Mouse (Mus musculus) layer of hippocampus, adult 8-10 months (tissue): ENCODE data around the gene Btbd9. TPM values are rescaled to one million over a fixed set of nuclear protein-coding genes. Genes with fewer than 3 reads are reported as not detected.

ENCODE experiments used
- DNase-seq, 2 experiments: peaks; one replicate each; pipeline ENCODE4 v3.0.0; 2022; ENCODE audit warnings: low spot score in 2 of 2
- total RNA-seq, 4 experiments: library from RNA; stranded (reverse); gene quantifications; 2 replicates each; pipeline ENCODE4 v1.2.4; 2022

Btbd9 gene
- total RNA-seq, 4 experiments from 2014 or later, result 133 to 171 (median 150) TPM

- no peak for DNase-seq
Observed at GRCm38 (mm10) chr17:30484446-30485066, 91.7 kb downstream of the Btbd9 start.

- DNase-seq, result no peak
Observed at GRCm38 (mm10) chr17:30481766-30482165, 94.5 kb downstream of the Btbd9 start.

GRCm38 (mm10) chr17:30481341-30481740, 94.9 kb downstream of the Btbd9 start:
- DNase-seq, result no peak

DNA sequence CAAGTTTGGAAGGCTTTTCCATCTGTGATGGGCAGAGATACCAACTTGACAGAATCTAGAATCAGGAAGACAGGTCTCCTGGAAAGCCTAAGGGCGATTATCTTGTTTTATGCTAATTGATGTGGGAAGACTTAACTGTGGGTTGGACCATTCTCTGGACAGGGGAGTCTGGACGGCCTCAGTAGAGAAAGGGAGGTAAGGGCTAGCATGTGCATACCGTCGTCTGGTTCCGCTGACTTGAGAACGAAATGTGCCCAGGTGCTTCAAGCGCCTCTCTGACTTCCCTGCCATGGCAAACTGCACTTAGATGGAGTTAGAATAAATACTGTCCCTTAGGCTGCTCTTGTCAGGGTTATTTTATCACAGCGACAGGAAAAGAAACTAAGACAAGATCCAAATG, 95.9 kb downstream of the Btbd9 start:
- no peak for DNase-seq

- DNase-seq, result no peak
Observed at GRCm38 (mm10) chr17:30478181-30478580, 98.1 kb downstream of the Btbd9 start.

DNA sequence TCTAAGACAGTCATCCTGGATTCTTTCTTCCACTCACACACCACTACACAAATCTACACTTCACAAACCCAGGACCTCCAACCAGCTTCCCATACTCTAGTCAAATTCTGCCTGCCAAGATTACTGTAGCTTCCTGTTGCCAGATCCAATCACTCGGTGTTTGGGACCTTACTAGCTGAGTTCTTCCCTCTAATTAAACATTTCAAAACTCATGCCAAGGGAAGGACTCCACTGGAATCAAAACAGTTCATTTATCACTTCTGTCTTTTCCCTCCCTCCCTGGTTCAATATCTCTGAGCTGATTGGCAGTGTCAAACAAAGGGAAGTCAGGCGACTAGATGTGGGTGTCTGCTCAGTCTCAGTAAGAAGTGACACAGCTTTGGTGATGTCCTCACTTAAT, 101.7 kb downstream of the Btbd9 start:
- no peak for DNase-seq

GRCm38 (mm10) chr17:30472776-30473175, 103.5 kb downstream of the Btbd9 start:
- DNase-seq, result no peak

DNA sequence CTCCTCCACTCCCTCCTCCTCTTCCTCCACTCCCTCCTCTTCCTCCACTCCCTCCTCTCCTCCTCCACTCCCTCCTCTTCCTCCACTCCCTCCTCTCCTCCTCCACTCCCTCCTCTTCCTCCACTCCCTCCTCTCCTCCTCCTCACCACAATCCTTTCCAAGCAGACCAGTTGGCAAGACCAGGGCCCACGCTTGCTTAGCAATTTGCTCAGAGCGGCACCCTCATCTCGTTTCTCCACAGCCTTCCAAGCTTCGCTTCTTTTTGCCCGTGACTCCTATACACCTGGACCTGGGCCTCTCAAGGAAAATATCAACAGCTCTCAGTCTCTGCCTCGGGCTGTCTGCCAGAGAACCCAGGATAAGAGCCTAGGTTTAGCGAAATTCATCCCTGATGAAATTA, 104.8 kb downstream of the Btbd9 start:
- DNase-seq, result no peak

- no peak for DNase-seq
Observed at GRCm38 (mm10) chr17:30470790-30471189, 105.5 kb downstream of the Btbd9 start.

DNA sequence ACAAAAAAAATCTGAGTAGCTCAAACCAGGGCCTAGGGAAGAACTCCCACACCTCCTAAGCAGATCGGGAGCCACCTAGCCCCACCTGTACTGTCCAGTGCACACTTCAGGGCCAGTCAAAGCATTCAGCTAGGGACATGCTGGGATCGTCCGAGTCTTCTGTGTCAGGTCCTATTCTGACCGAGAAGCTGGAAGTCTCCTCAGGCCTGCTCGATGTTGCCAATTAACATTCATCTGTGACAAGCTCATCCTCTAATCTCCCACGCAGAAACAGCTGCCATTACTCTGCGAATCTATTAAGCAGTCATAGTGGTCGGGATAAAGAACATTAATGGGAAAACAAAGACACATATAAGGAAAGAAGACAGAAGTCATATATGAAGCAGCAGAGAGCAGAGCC, 106.0 kb downstream of the Btbd9 start:
- DNase-seq, result no peak

- DNase-seq, result no peak
Observed at GRCm38 (mm10) chr17:30469511-30470076, 106.7 kb downstream of the Btbd9 start.

DNA sequence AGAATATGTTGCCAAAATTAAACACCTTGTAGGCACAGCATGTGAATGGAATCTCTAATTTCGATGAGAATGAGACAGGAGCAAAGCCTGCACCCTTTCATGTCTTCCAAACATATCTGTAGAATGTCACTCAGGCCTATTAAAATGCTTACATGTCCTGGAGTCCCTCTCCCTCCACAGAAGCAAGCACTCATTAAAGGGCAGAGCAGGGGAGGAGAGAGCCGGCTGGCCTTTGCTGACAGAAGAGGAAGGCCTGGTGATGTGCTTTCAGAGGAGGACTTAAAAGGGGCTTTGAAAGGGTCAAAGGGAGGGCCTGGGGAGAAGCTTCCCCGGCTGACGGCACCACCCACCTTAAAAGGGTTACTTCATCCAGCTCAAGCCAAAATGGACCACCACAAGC, 107.9 kb downstream of the Btbd9 start:
- DNase-seq, result no peak

DNA sequence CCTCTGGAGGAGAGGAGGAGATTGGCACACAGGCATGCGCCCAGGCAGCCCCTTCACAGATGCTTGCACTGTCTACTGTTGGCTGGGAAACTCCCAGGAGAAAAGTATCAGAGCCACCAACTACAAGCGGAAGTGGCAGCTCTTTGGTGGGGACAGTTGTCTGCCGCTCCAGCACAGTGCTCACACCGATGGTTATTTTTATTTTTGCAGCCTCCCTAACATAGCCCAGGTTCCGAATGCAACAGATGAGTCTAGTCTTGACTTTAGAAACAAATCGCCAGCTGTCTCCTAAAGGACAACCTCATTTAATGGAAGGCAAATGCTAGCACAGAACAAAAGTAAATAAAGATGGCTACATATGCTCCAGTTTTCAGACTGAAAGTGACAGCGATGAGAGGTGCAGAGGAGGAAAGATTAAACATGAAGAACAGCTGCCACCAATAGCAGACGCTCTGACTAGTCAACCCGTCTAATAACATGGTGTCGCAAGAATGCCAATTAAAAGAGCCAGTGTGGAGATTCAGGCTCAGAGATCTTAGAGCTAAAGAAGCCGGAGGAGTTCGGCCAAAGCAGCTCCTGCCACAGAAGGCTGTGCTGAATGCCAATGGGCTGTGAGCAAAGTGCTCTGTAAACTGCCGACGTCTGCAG, 108.6 kb downstream of the Btbd9 start:
- DNase-seq, result peak; percentile 80 to 86

GRCm38 (mm10) chr17:30465060-30465762, 111.1 kb downstream of the Btbd9 start:
- no peak for DNase-seq

DNA sequence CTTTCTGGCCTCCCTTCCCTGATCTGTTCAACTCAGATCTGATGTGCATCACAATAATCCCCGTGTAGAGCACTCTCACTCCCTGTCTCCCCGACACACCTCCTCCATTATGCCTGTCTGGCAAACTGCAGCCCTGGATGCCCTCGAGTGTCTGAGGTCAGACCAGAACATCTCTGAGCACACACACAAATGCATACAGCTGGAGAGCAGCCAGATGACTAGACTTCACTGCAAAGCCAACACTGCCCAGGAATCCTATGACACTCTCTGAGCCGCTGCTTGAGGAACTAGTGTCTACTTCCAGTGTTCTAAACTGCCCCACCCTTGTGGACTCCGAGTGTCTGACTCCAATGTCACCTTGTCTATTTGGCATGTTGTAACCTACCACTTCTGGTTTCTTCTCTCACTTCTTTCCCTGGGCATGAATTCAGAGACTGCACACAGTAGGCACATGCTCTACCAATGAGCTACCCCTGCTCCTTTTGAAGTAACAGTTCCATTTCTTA, 112.0 kb downstream of the Btbd9 start:
- no peak for DNase-seq

DNA sequence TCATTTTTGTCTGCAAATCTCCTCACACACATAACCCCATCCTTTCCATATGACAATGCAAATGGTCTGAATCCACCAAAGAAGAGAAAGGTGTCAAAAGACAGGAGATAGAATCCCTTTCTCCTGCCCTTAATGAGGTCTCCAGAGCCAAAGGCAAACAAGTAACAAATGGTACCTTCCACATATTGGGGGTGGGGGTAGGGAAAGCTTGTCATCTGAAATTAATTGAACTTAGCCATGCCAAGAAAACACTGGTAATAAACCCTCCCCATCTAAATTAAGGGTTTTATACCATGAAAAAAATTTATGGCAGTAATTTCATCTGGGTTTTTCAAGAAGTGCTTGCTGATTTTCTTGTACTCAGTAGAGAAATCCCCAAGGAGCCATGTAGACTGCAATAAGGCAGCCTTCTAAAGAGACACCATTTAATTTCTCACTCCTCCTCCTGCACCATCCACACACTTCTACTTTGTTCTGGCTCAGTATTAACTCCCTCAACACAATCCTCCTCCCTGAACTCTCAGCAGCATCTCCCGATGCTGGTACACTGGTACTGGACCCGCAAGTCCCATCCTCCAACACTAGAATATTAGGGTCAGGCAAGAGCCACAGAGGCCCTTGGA, 115.5 kb downstream of the Btbd9 start:
- DNase-seq, result no peak

DNA sequence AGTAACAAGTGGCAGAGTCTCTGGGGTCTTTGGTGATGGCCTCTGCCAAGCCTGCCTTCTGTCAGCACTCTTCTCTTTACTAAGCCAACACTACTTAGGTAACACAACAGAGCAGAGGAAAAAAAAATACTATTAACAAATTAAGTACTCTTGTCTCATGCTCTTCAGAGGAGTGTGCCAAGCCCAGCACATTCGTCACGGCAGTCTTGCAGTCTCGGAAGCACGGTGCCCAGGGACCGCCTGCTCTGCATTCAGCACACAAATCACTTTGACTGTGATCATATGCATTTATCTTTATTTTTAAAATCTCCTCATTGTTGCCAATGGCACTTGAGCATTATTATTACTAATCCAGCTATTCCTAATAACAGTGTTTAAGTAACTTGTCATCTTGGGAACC, 116.6 kb downstream of the Btbd9 start:
- DNase-seq, result no peak

- DNase-seq, result no peak
Observed at GRCm38 (mm10) chr17:30458926-30459325, 117.4 kb downstream of the Btbd9 start.

- no peak for DNase-seq
Observed at GRCm38 (mm10) chr17:30458301-30458700, 118.0 kb downstream of the Btbd9 start.

GRCm38 (mm10) chr17:30457486-30457885, 118.8 kb downstream of the Btbd9 start:
- no peak for DNase-seq

- DNase-seq, result no peak
Observed at GRCm38 (mm10) chr17:30456293-30456692, 120.0 kb downstream of the Btbd9 start.

GRCm38 (mm10) chr17:30454862-30455243, 121.4 kb downstream of the Btbd9 start:
- DNase-seq, result peak; percentile 74 to 82
